Comparison of ENCODE assay signal across 10 mouse cellular contexts in the genomic region with DNA sequence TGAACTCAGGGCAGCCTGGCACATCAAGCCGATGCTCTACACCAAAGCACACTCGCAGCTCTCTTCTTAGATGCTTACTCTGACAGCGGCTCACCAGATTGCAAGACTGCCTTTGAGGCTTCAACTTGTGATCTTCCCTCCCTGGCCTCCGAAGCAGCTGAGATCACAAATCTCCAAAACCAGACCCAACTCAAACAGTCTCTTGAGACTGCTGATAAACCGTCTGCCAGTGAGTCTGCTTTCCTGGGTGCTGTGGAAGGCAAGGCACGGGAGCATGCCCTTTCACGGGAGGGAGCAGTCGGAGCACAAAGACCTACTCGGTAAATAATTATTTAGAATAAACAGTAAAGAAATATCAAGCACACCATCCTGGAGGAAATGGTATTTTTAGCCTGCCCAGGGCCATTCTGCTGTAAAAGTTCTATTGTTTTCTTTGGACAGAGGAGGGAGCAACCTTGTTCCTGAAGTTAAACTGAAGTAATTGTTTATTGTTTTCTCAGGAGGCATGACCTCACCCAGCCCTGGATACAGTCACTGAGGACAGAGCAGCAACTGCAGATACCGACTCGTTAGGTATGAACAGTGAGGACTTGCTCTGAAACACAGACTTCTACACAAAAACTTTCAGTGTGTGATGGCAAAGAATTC. TPM values are rescaled to one million over a fixed set of nuclear protein-coding genes. Genes with fewer than 3 reads are reported as not detected.
DNase-seq lines count a peak whose midpoint lies in the region; TF ChIP-seq lines count a peak whose summit lies in the region.
"Had no signal": no experiment of that assay in that cellular context is flagged by ENCODE, and none has a peak within 500 bp of the region (broad histone marks: within the 10 kb centered on the region; RNA-seq: fewer than 3 reads in every experiment).

No protein-coding gene starts in this region.

- H3K4me3 ChIP-seq in kidney, adult 2 months (ENCODE audit: insufficient read depth, low read depth, low read length), result no peak overlapping the region
- no peak overlapping the region for H3K4me3 ChIP-seq in cortical plate, adult 2 months (ENCODE audit: insufficient read depth, low read length)
- no peak overlapping the region for H3K4me3 ChIP-seq in midbrain, embryonic 10.5 days
- H3K4me3 ChIP-seq: forebrain, embryonic 13.5 days had no signal

- H3K27ac ChIP-seq in kidney, adult 2 months (ENCODE audit: insufficient read depth, low read depth, low read length), result no peak overlapping the region
- peak overlapping the region; percentile 47; the same call in 1 of the 2 replicates for H3K27ac ChIP-seq in cortical plate, adult 2 months (ENCODE audit: insufficient read depth, low read length)
- no peak overlapping the region for H3K27ac ChIP-seq in midbrain, embryonic 10.5 days (replicated peaks)
- H3K27ac ChIP-seq: forebrain, embryonic 13.5 days had no signal

- H3K9me3 ChIP-seq in midbrain, embryonic 10.5 days (replicated peaks), result no peaks in the 10 kb centered on the region
- H3K9me3 ChIP-seq: forebrain, embryonic 13.5 days had no signal

- no peaks in the 10 kb centered on the region for H3K4me1 ChIP-seq in kidney, adult 2 months (ENCODE audit: control insufficient read depth, insufficient read depth, low read length)
- H3K4me1 ChIP-seq in cortical plate, adult 2 months (ENCODE audit: control insufficient read depth, insufficient read depth, low read length), result no peaks in the 10 kb centered on the region
- peaks cover 4% of the 10 kb centered on the region; the same call in 1 of the 2 replicates for H3K4me1 ChIP-seq in midbrain, embryonic 10.5 days

- no peak for TF ChIP-seq CTCF in kidney, adult 2 months (conservative IDR thresholded peaks at IDR 0.05; ENCODE audit: insufficient read depth, insufficient read length, low read depth, low read length)
- no peak for TF ChIP-seq CTCF in cortical plate, adult 2 months (IDR thresholded peaks at IDR 0.05; ENCODE audit: extremely low read depth, insufficient read depth, low read length)

- 0 out of 2 replicates have a peak, but pooled peaks cover 2% of the 10 kb centered on the region for H3K36me3 ChIP-seq in kidney, adult 2 months (ENCODE audit: control insufficient read depth, insufficient read depth, low read length)
- no peaks in the 10 kb centered on the region for H3K36me3 ChIP-seq in midbrain, embryonic 10.5 days

- 45% methylated on average over 11 of the region's 11 CpGs for WGBS in kidney, adult 2 months
- WGBS in midbrain, embryonic 10.5 days, result 73% methylated on average over 11 of the region's 11 CpGs

- DNase-seq in kidney, adult 2 months, result peak; percentile 42
- no peak for DNase-seq in kidney, adult 18-20 months
- DNase-seq in heart, postnatal 25 days (ENCODE audit: low spot score), result peak; percentile 5
- DNase-seq in lung, postnatal 25 days (ENCODE audit: low spot score), result peak; percentile 44
- DNase-seq in ovary, adult 18-20 months (ENCODE audit: low spot score), result no peak
- no peak for DNase-seq in spleen, adult 18-20 months
- no peak for DNase-seq in midbrain, embryonic 10.5 days (ENCODE audit: low spot score)
- DNase-seq: layer of hippocampus, adult 9-11 months had no signal

- no peaks in the 10 kb centered on the region for H3K27me3 ChIP-seq in kidney, adult 2 months (replicated peaks; ENCODE audit: control insufficient read depth, insufficient read depth, low read length)
- no peaks in the 10 kb centered on the region for H3K27me3 ChIP-seq in midbrain, embryonic 10.5 days (ENCODE audit: low read depth, poor library complexity, severe bottlenecking)
- H3K27me3 ChIP-seq: forebrain, embryonic 13.5 days had no signal

- intact Hi-C loops in heart, postnatal 25 days (cut with DNase I), result no loop called here

- TF ChIP-seq POLR2A in kidney, adult 2 months (IDR thresholded peaks at IDR 0.05; ENCODE audit: low read depth, low read length), result no peak
- TF ChIP-seq POLR2A in cortical plate, adult 2 months (IDR thresholded peaks at IDR 0.05; ENCODE audit: extremely low read depth, insufficient read depth, low read length), result no peak

RNA-seq across cellular contexts. Expression of a gene that starts 41.8 kb away (rescaled TPM):
- polyA plus RNA-seq in kidney, adult 2 months (2012; rRNA removed), result 7.3 and 7.4 TPM in 2 replicates
- 12.6 and 13.0 TPM in 2 replicates for polyA plus RNA-seq in cortical plate, adult 2 months (2012; rRNA removed)
- total RNA-seq in heart, postnatal 25 days (2021), result 10 to 100 TPM in 1 of 2 experiments, 1 to 10 TPM in 1; 9.2 to 10.1 TPM
- polyA plus RNA-seq in midbrain, embryonic 10.5 days (2016; fragmentation: Nextera tagmentation; extraction: Ambion mirVana), result 1.5 and 1.7 TPM in 2 replicates

Comparison
In these comparisons a context has a peak if more than half of its experiments do, and no peak if none do; other contexts are left out.
1. DNase-seq: peak in kidney, adult 2 months (single experiment), heart, postnatal 25 days (single experiment) and lung, postnatal 25 days (single experiment); none in kidney, adult 18-20 months (single experiment), ovary, adult 18-20 months (single experiment), spleen, adult 18-20 months (0 of 2) and midbrain, embryonic 10.5 days (single experiment).